Mouse (Mus musculus) adrenal gland, postnatal 10 days (tissue): Measurements from ENCODE around the gene Camta1. TPM values are rescaled to one million over a fixed set of nuclear protein-coding genes. Genes with fewer than 3 reads are reported as not detected.
"Not testable (repeated sequence)": the region's sequence is repeated elsewhere in the genome, so short reads cannot be mapped to it uniquely, and the experiment has no call there.

Experiments used
- DNase-seq: peaks from one replicate; pipeline ENCODE4 v3.0.0; 2021; ENCODE audit warnings: mixed read lengths
- total RNA-seq, 2 experiments: library from RNA; stranded (reverse); gene quantifications; 2 replicates each; pipeline ENCODE4 v1.2.3; 2021

The Camta1 gene
- total RNA-seq, 2 experiments from 2014 or later: 46.3 to 50.3 TPM

- DNase-seq: no peak
Observed at GRCm38 (mm10) chr4:150894718-150895501, 966.8 kb downstream of the Camta1 start.

- DNase-seq: no peak
Observed at GRCm38 (mm10) chr4:150891308-150891707, 970.4 kb downstream of the Camta1 start.

DNA sequence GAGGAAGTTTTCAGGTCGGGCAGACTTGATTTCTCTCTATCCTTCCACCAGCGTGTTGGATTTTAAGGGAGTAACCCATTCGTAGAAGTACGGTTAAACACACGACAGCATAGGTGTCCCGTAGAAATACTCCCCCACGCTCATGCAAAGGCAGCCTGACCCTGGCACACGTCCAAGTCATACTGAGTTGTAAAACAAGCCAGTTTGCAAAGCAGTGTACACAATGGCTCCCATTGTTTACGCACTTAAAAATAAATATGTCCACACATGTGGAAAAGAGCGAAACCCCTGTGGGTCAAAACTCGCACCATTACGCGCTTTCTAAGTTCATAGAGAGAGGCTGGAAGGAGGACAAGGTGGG lies 971.7 kb downstream of the Camta1 start:
- no peak for DNase-seq

- DNase-seq: no peak
Observed at GRCm38 (mm10) chr4:150889273-150889954, 972.3 kb downstream of the Camta1 start.

GRCm38 (mm10) chr4:150888492-150888891 lies 973.2 kb downstream of the Camta1 start:
- DNase-seq: no peak

DNA sequence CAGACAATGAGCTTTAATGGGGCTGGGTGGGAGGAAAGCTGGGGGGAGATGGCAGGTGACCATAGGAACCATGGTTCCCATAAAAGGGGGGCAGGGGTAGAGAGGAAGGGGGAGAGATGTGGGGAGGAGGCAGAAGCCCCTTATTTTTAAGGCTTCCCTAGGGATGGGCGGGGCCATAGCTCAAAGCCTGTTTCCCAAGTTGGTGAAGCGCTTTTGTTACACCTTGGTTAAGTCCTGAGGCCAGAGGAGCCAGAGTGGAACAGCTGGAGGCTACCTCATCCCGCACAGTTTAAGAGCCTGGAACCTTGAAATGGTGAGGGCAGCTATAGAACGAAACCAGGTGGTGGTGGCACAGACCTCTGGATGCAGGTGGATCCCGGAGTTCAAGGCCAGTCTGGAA lies 973.8 kb downstream of the Camta1 start:
- DNase-seq: no peak

DNA sequence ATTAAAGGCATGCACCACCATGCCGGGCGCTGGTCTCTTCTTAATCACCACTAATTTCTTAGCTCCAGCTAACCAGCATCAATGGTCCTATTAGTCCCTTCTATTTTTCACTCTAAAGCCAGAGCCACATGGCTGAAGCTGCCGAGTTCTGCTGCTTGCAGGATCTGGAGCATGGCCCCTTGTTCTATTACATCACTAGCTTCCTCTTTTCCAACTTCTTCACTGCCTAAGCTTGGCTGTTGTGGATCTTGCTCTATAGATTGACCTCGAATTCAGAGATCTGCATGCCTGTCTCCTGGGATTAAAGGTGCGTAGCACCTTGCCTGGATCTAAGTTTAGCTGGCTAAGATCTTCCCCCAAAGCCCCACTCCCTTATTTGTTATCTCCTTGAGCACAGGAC lies 979.0 kb downstream of the Camta1 start:
- no peak for DNase-seq

- no peak for DNase-seq
Observed at GRCm38 (mm10) chr4:150880364-150880763, 981.3 kb downstream of the Camta1 start.

DNA sequence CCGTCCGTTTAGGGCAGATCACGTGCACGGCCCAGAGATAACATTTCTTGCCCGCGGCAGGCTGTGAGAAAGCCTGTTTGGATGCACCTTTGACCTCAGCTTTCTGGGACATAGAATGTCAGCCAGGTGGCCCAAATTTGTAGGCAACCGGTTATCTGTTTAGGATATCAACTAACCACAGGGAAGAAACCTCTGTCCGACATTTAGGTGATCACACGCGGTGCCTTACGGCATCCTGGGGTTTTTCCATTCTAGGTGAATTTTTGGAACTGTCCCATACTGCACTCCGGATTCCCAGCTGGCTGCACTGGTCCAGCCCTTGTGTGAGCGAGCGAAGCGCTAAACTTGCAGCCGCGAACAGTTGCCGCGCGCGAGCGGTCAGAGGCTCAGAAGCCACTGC lies 982.0 kb downstream of the Camta1 start:
- no peak for DNase-seq

DNA sequence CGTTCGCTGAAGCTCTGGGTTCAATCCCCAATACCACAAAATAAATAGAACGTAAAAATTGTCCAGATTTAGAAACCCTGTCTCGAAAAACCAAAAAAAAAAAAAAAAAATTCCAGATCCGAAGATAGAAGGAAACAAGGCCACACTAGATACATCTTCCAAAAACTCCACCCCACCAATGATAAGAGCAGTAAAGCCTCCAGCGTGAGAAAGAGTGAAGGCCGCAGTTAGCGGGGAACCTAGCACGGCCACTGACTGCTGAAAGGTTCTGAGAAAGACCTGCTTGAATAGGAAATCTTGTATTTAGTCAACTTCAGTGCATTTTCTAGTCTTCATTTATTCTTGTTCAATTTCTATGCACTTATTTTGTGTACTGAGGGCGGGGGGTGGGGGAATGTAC lies 986.3 kb downstream of the Camta1 start:
- DNase-seq: no peak

DNA sequence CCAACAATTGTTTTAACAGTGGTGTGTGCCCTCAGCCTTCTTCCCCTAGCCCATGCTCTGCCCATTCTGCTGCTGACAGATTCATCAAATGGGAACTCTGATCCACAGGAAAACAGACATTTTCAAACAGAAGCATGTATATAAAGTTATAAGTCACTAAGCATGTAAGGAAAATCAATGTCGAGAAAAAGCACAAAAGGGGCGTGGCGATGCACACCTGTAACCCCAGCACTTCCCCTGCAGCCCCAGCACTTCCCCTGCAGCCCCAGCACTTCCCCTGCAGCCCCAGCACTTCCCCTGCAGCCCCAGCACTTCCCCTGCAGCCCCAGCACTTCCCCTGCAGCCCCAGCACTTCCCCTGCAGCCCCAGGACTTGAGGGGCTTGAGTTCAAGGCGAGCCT lies 987.3 kb downstream of the Camta1 start:
- not testable (repeated sequence) for DNase-seq

DNA sequence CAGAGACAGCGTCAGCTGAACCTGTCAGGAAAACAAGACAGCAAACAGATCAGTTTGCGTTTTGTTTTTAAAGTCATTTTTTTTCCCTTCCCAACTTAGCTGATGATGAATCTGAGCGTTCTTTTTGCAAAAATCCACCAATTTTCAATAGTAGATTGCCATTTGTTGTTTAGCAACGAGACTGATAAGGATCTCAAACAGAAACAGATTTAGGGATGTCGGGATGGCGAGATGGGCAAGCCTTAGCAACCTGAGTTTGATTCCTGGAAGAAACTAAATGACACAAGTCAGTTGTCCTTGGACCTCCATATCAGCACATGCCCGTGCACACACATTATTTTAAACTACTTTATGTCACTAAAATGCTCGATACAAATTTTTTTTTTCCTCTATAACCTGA lies 989.0 kb downstream of the Camta1 start:
- no peak for DNase-seq

- peak; percentile 67 for DNase-seq
Observed at GRCm38 (mm10) chr4:150872139-150872651, 989.5 kb downstream of the Camta1 start.

- peak; percentile 80 for DNase-seq
Observed at GRCm38 (mm10) chr4:150871392-150872138, 990.1 kb downstream of the Camta1 start.

GRCm38 (mm10) chr4:150870963-150871391 lies 990.7 kb downstream of the Camta1 start:
- DNase-seq: peak; percentile 23

DNA sequence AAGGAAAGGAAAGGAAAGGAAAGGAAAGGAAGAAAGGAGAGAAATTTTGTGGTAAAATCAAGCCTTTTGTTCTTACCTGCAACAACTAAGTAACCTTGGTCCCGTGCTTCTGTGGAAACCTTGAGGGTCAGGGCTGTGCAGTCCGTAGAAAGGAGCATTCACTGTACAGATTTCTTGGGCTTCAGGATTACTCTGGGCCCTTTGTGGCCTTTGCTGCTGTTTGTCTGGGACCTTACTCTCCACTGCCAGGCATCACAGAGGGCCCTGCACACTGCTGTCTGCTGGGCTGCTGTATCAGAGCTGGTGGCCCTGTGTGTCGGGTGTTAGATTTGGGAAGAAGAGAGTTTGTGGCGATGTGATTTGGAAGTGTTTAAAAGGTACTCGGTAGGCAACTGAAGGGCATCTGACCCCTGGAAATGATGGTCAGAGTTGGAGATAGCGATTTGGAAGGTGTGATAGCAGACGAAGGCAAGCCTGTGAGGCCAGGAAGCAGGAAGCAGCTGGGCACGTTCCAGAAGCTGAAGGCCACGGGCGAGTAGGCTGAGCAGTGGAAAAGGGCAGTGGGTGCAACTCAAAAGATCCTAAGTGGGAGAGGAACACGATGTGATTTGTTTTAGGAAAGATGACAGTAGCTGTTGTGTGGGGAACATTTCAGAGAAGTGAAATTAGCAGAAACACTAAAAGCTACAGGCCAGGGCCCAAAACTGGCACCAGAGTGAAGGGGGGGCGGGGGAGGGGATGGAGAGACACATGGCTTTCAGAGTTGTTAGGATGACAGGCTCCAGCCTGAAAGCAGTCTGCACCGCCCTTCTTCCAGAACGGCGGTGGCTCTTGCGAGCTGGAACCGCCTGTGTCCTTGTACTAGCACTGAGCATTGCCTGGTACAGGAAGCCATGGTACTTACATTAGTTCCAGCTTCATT lies 992.1 kb downstream of the Camta1 start:
- DNase-seq: peak; percentile 70

DNA sequence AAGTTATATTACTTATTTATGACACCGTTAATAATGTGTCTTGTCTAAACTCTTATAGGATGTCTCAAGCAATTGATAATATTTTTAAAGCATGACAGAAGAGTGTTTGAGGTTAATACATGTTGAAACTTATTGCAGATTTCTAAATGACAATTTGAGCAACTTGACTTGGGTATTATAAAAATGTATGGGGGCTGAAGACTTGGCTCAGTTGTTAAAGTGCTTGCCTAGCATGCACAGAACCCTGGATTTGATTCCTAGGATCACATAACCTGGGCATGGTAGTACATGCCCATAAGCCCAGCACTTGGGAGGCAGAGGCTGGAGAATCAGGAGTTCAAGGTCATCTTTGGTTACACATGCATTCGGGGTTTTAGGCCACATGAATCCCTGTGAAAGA lies 992.8 kb downstream of the Camta1 start:
- no peak for DNase-seq

- DNase-seq: no peak
Observed at GRCm38 (mm10) chr4:150868161-150868560, 993.5 kb downstream of the Camta1 start.
